Mouse (Mus musculus): Measurements from ENCODE around the gene Zfp235. TPM values are rescaled to one million over a fixed set of nuclear protein-coding genes. Genes with fewer than 3 reads are reported as not detected.
A peak's percentile ranks its signal among the peaks of the same experiment; 100 is the strongest.

Gene Zfp235
- polyA plus RNA-seq (2014; fragmentation: Nextera tagmentation; extraction: Ambion mirVana) = 25.5 and 26.5 TPM in 2 replicates

DNA sequence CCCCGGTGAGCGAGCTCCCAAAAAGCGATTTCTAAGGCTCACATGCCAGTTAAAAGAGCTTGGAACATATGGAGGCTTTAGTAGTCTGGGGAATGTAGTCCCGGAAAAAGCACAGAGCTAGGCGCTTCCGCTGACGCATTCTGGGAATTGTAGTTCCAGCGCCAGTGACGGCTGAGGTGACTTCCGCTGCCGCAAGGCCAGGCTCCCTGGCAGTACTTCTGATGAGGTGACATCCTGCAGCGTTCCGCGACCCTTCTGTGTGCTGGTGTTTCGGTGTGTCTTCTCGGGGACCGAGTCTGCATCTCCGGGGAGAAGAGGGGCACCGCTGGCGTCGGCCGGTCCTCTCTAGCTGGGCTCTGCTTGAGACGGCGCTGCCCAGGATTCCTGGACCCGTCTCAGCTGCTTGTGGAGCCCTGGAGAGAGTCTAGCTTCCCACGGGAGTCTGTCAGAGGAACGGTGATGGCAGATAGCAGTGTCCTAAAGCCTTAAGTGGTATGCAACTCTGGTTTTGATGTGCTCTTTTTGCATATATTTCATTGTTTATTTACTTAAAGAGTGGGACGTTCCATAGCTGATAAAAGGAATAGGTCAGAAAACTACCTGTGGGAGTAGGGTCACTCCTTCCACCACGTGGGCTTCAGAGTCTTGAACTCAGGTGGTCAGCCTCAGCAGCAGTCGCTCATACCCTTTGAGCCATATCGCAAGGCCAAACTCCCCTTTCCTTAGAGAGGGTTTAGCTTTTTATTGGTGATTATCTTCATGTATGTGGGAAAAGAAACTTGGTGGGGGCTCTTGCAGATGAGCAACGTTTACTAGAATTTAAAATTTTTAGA is at the start of gene Zfp235:
Gene Zfp235 (plus strand): TSS at position 174 of the 833 bp plus-strand sequence.
- WGBS = 4% methylated on average over 32 of the region's 32 CpGs
- Histone ChIP-seq H3K9ac (replicated peaks; ENCODE audit: low read length) (peak within 1 kb of the TSS; percentile 67), H3K27me3 (ENCODE audit: control insufficient read depth, insufficient read depth, low read length) (no peaks in the 10 kb centered on the region), H3K36me3 (ENCODE audit: control insufficient read depth, insufficient read depth, low read length) (peaks cover 32% of the 10 kb centered on the region), H3K9me3 (ENCODE audit: control insufficient read depth, low read length) (no peaks in the 10 kb centered on the region), H3K4me2 (ENCODE audit: low read length) (peak within 1 kb of the TSS; percentile 61), H3K4me3 (replicated peaks; ENCODE audit: low read depth, low read length) (peak within 1 kb of the TSS; percentile 59), H3K4me1 (ENCODE audit: control insufficient read depth, insufficient read depth, low read length) (peaks cover 11% of the 10 kb centered on the region), H3K27ac (replicated peaks; ENCODE audit: low read depth, low read length) (peak within 1 kb of the TSS; percentile 50)
- ATAC-seq (ENCODE audit: low FRiP score, low TSS enrichment) = peak; percentile 93
- peak; percentile 96 for DNase-seq

DNA sequence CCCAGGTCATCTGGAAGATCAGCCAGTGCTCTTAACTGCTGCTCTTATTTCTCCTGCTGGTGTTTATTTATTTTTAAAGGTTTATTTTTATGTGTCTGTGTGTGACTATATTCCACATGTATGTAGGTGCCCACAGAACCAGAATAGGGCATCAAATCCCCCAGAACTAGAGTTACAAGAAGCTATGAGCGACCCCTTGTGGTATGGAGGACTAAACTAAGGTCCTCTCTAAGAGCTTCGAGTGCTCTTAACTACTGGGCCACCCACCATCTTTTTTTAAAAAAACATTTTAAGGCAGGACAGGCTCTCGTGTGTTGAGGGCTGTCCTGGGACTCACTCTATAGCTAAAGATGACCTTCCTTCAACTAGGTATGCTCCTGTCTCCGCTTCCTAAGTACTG is 47.1 kb upstream of the Zfp235 start:
- Histone ChIP-seq H3K4me2 (ENCODE audit: low read length) (no peak overlapping the region), H3K27ac (replicated peaks; ENCODE audit: low read depth, low read length) (no peak overlapping the region), H3K9me3 (ENCODE audit: control insufficient read depth, low read length) (peaks cover 26% of the 10 kb centered on the region), H3K4me1 (ENCODE audit: control insufficient read depth, insufficient read depth, low read length) (peaks cover 11% of the 10 kb centered on the region; the same call in 1 of the 2 replicates), H3K9ac (replicated peaks; ENCODE audit: low read length) (no peak overlapping the region), H3K4me3 (replicated peaks; ENCODE audit: low read depth, low read length) (no peak overlapping the region), H3K36me3 (ENCODE audit: control insufficient read depth, insufficient read depth, low read length) (peaks cover 25% of the 10 kb centered on the region), H3K27me3 (ENCODE audit: control insufficient read depth, insufficient read depth, low read length) (no peaks in the 10 kb centered on the region)
- DNase-seq (no peak), ATAC-seq (ENCODE audit: low FRiP score, low TSS enrichment) (no peak)
- WGBS = 94% methylated on average over 4 of the region's 4 CpGs

DNA sequence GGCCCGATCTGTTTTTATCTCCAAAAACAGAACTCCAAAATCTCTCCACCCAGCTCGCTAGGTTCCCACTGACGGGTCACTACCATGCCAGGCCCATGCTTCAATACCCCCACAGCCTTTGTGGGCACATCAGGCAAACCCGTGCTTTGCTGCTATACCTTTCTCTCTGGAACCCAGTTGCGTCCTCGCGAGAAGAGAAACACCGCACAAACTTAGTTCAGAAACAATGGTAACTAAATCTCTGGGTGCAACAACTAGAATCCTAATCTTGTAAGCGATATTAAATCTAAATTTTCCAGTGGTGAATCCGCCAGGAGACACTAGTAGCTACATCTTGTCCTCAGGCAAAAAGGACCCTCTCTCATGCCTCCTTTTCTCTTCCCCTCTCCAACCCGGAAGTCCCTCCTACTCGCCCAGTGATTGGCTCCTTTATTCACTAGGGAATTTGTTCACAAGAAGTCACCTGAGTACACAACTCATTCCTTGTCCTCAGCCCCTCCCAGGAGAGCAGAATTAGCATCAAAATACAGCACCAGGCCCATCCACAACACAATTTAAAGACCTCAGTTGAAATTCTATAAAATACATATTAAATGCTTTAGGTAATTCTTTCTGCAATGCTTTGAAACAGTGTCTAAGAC is 46.4 kb upstream of the Zfp235 start:
- Histone ChIP-seq H3K27me3 (ENCODE audit: control insufficient read depth, insufficient read depth, low read length) (no peaks in the 10 kb centered on the region), H3K4me2 (ENCODE audit: low read length) (no peak overlapping the region), H3K9me3 (ENCODE audit: control insufficient read depth, low read length) (peaks cover 23% of the 10 kb centered on the region), H3K36me3 (ENCODE audit: control insufficient read depth, insufficient read depth, low read length) (peaks cover 25% of the 10 kb centered on the region), H3K27ac (replicated peaks; ENCODE audit: low read depth, low read length) (no peak overlapping the region), H3K4me3 (replicated peaks; ENCODE audit: low read depth, low read length) (no peak overlapping the region), H3K9ac (replicated peaks; ENCODE audit: low read length) (no peak overlapping the region), H3K4me1 (ENCODE audit: control insufficient read depth, insufficient read depth, low read length) (peaks cover 8% of the 10 kb centered on the region; the same call in 1 of the 2 replicates)
- ATAC-seq (ENCODE audit: low FRiP score, low TSS enrichment) (no peak), DNase-seq (no peak)
- WGBS = 98% methylated on average over 12 of the region's 12 CpGs

DNA sequence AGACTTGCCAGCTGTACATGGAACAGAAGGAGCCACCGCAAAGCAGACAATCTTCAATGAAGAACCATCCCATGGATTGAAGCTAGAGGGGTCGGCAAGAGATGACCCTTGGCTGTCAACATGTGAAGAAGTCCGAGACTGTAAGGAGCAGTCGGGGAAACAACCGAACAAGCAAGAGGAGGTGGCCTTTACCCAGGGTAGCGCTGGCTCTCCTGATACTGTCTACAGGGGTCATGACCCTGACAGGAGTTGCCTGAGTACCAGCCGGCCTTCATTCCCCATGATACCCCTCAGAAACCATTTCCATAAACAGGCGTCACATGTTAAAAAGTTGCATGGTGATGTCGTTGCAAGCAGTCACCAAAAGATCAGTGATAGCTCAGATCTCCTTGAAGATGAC is 29.6 kb upstream of the Zfp235 start:
- H3K27ac ChIP-seq (replicated peaks; ENCODE audit: low read depth, low read length) = no peak overlapping the region
- H3K9ac ChIP-seq (replicated peaks; ENCODE audit: low read length) = no peak overlapping the region
- no peaks in the 10 kb centered on the region for H3K4me1 ChIP-seq (ENCODE audit: control insufficient read depth, insufficient read depth, low read length)
- H3K9me3 ChIP-seq (ENCODE audit: control insufficient read depth, low read length) = peaks cover 89% of the 10 kb centered on the region
- 95% methylated on average over 9 of the region's 9 CpGs for WGBS
- H3K4me3 ChIP-seq (replicated peaks; ENCODE audit: low read depth, low read length) = no peak overlapping the region
- ATAC-seq (ENCODE audit: low FRiP score, low TSS enrichment) = 0 out of 2 replicates have a peak, but pooled peaks have one; percentile 55
- no peak overlapping the region for H3K4me2 ChIP-seq (ENCODE audit: low read length)
- DNase-seq = no peak
- no peaks in the 10 kb centered on the region for H3K27me3 ChIP-seq (ENCODE audit: control insufficient read depth, insufficient read depth, low read length)
- peaks cover 98% of the 10 kb centered on the region for H3K36me3 ChIP-seq (ENCODE audit: control insufficient read depth, insufficient read depth, low read length)

DNA sequence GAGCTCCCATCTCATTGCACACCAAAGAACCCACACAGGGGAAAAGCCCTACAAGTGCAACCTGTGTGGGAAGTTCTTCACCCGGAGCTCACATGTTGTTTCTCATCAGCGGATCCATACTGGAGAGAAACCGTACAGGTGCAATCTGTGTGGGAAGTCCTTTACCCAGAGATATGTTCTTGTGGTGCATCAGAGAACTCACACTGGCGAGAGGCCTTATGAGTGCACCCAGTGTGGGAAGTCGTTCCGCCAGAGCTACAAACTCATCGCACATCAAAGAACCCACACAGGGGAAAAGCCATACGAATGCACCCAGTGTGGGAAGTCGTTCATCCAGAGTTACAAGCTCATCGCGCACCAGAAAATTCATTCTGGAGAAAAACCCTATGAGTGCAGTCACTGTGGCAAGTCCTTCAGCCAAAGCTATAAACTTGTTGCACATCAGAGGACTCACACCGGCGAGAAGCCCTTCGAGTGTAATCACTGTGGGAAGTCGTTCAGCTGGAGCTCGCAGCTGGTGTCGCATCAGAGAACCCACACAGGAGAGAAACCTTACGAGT is 28.7 kb upstream of the Zfp235 start:
- no peak overlapping the region for H3K4me2 ChIP-seq (ENCODE audit: low read length)
- WGBS = 97% methylated on average over 18 of the region's 18 CpGs
- H3K4me1 ChIP-seq (ENCODE audit: control insufficient read depth, insufficient read depth, low read length) = no peaks in the 10 kb centered on the region
- no peaks in the 10 kb centered on the region for H3K27me3 ChIP-seq (ENCODE audit: control insufficient read depth, insufficient read depth, low read length)
- H3K4me3 ChIP-seq (replicated peaks; ENCODE audit: low read depth, low read length) = no peak overlapping the region
- ATAC-seq (ENCODE audit: low FRiP score, low TSS enrichment) (no peak), DNase-seq (peak; percentile 8)
- H3K27ac ChIP-seq (replicated peaks; ENCODE audit: low read depth, low read length) = no peak overlapping the region
- peaks cover 90% of the 10 kb centered on the region for H3K36me3 ChIP-seq (ENCODE audit: control insufficient read depth, insufficient read depth, low read length)
- H3K9me3 ChIP-seq (ENCODE audit: control insufficient read depth, low read length) = peaks cover 84% of the 10 kb centered on the region
- no peak overlapping the region for H3K9ac ChIP-seq (replicated peaks; ENCODE audit: low read length)

DNA sequence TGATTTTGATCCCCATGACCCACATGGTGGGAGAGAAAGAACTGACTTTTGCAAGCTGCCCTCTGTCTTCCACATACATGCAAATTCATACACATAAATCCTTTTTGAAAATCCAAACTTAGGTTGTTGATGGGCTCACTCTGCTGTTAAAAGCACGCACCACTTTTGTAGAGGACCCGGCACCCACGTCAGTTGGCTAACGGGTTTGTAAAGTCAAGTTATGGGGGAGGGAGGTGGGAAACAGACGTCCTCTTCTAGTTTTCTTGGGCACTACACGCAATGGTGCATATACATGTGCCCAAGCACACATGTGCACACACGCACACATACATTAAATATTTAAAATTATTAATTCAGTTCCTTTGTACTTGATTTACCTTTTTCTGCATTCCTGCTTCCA is 23.1 kb upstream of the Zfp235 start:
- H3K4me2 ChIP-seq (ENCODE audit: low read length) = no peak overlapping the region
- no peak for ATAC-seq (ENCODE audit: low FRiP score, low TSS enrichment)

DNA sequence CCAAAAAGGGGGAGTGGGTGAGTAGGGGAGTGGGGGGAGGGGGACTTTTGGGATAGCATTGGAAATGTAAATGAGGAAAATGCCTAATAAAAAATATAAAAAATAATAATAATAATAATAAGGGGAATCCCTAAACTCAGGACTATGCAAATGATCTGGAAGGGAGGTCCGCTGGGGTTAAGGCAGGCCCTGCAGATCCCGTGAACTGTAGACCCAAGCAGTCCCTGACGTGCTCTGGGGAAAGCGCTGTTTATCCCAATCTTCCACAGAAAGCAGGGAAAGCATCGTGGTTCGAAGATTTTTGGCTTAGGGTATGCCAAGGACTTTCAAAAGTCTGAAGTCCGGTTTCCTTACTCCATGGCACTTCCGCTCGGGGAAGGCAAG is 22.2 kb upstream of the Zfp235 start:
- 0 out of 2 replicates have a peak overlapping the region, but pooled peaks have one; percentile 26 for H3K9ac ChIP-seq (replicated peaks; ENCODE audit: low read length)
- peaks cover 24% of the 10 kb centered on the region for H3K36me3 ChIP-seq (ENCODE audit: control insufficient read depth, insufficient read depth, low read length)
- H3K4me1 ChIP-seq (ENCODE audit: control insufficient read depth, insufficient read depth, low read length) = peaks cover 4% of the 10 kb centered on the region; the same call in 1 of the 2 replicates
- H3K4me3 ChIP-seq (replicated peaks; ENCODE audit: low read depth, low read length) = peak overlapping the region; percentile 64
- ATAC-seq (ENCODE audit: low FRiP score, low TSS enrichment) = no peak; the same call in 1 of the 2 replicates
- no peak for DNase-seq
- H3K27ac ChIP-seq (replicated peaks; ENCODE audit: low read depth, low read length) = no peak overlapping the region
- H3K4me2 ChIP-seq (ENCODE audit: low read length) = peak overlapping the region; percentile 62
- H3K27me3 ChIP-seq (ENCODE audit: control insufficient read depth, insufficient read depth, low read length) = no peaks in the 10 kb centered on the region
- H3K9me3 ChIP-seq (ENCODE audit: control insufficient read depth, low read length) = peaks cover 24% of the 10 kb centered on the region
- WGBS = 6% methylated on average over 9 of the region's 9 CpGs

More for the DNA sequence above, 23.1 kb upstream of the Zfp235 start:
- Histone ChIP-seq H3K4me3 (replicated peaks; ENCODE audit: low read depth, low read length) (no peak overlapping the region), H3K27me3 (ENCODE audit: control insufficient read depth, insufficient read depth, low read length) (no peaks in the 10 kb centered on the region), H3K27ac (replicated peaks; ENCODE audit: low read depth, low read length) (no peak overlapping the region), H3K9ac (replicated peaks; ENCODE audit: low read length) (no peak overlapping the region), H3K9me3 (ENCODE audit: control insufficient read depth, low read length) (peaks cover 33% of the 10 kb centered on the region), H3K36me3 (ENCODE audit: control insufficient read depth, insufficient read depth, low read length) (peaks cover 34% of the 10 kb centered on the region), H3K4me1 (ENCODE audit: control insufficient read depth, insufficient read depth, low read length) (peaks cover 4% of the 10 kb centered on the region; the same call in 1 of the 2 replicates)
- DNase-seq = no peak
- WGBS = 97% methylated on average over 7 of the region's 7 CpGs

DNA sequence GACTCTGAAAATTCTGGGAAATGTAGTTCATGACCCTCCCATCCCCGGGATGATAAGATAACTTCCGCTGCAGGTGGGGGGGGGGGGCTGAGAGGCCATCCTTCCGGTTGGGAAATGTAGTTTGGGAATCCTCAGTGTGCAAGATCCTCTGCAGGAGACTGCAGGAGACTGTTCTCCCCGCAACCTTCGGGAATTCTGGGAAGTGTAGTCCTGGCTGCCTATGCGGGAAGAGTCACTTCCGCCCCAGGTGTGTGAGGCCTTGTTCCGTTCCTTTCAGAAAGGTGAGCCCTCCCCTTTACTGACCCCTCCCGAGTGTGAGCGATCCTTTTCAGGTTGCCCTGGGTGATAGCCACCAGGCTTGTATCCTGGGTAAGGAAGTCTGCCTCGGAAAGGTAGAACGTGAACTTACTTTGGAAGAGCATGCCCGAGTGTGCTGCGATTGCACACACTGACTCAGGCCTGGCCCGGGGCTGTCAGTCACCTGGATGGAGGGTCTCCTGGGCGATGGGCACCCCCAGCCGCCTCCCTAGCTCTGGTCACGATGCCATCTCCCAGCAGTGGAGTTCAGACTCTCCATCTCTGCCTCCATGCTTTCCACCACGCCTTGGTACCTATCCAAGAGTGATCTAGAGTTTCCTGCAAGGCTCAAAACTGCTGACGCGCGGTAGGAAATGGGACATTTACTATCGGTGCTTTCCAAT is 21.7 kb upstream of the Zfp235 start, which contains the start of gene Zfp112:
Gene Zfp112 (plus strand): TSS at position 159 of the 701 bp plus-strand sequence.
- no peaks in the 10 kb centered on the region for H3K27me3 ChIP-seq (ENCODE audit: control insufficient read depth, insufficient read depth, low read length)
- H3K27ac ChIP-seq (replicated peaks; ENCODE audit: low read depth, low read length) = peak within 1 kb of the TSS; percentile 66
- H3K9me3 ChIP-seq (ENCODE audit: control insufficient read depth, low read length) = peaks cover 18% of the 10 kb centered on the region
- H3K9ac ChIP-seq (replicated peaks; ENCODE audit: low read length) = peak within 1 kb of the TSS; percentile 77
- peak; percentile 96 for ATAC-seq (ENCODE audit: low FRiP score, low TSS enrichment)
- H3K4me1 ChIP-seq (ENCODE audit: control insufficient read depth, insufficient read depth, low read length) = peaks cover 4% of the 10 kb centered on the region; the same call in 1 of the 2 replicates
- peak within 1 kb of the TSS; percentile 62 for H3K4me2 ChIP-seq (ENCODE audit: low read length)
- 1% methylated on average over 23 of the region's 23 CpGs for WGBS
- H3K4me3 ChIP-seq (replicated peaks; ENCODE audit: low read depth, low read length) = peak within 1 kb of the TSS; percentile 64
- peaks cover 19% of the 10 kb centered on the region for H3K36me3 ChIP-seq (ENCODE audit: control insufficient read depth, insufficient read depth, low read length)
- DNase-seq = peak; percentile 96

All from midbrain, embryonic 14.5 days (tissue).